Mouse (Mus musculus) ovary, postnatal 14 days (tissue): Measurements from ENCODE around the gene Tm4sf4.

Experiments used
- DNase-seq: peaks from one replicate; pipeline ENCODE4 v3.0.0; 2022; ENCODE audit warnings: low spot score

The Tm4sf4 gene

DNA sequence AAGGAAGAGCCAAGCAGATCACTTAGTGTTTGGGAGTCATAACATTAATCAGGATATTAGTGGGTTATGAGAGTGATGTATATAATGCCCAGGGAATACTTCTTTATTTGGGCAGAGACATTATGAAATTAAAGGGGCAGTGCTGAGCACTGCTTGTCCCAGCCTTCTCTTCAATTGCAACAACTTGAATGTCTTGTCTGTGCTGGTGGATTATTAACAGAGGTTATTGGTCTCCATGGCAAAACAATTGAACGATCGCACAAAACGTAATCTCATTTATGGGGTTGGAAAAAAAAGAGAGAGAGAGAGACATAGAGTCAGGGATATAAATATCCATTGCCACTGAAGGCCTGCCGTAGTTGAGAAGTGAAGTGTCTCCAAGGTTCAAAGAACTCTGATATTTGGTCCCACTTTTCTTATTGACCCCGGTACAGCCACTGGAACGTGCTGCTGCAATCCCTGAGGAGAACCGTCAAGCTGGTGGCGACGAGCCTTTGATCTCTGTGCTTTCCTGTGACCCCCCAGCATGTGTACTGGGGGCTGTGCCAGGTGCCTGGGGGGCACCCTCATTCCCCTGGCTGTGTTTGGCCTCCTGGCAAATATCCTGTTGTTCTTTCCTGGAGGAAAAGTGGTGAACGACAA, at the start of gene Tm4sf4:
Gene Tm4sf4, plus strand, starts transcription at position 226 of the 642 bp plus-strand sequence.
- DNase-seq, result no peak

DNA sequence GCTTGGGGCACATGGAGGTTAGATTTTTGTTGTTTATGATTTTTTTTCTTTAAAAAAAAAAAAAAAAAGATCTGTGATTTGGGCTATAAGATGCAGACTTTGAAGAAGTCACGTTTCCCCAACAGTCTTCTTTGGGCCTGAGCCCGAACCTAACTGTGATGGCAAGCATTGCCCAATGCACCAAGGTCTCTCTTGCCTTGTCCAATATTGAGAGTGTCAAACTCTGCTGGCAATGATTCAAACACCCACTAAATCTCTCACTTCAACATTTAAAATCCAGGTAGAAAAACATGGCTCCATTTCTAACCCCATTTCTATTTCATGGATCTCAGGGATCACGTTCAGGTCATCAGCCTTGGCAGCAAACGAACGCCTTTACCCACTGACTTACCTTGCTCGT, 38.7 kb upstream of the Tm4sf4 start:
- no peak for DNase-seq

- DNase-seq, result no peak
Observed at GRCm38 (mm10) chr3:57386895-57387294, 38.2 kb upstream of the Tm4sf4 start.

DNA sequence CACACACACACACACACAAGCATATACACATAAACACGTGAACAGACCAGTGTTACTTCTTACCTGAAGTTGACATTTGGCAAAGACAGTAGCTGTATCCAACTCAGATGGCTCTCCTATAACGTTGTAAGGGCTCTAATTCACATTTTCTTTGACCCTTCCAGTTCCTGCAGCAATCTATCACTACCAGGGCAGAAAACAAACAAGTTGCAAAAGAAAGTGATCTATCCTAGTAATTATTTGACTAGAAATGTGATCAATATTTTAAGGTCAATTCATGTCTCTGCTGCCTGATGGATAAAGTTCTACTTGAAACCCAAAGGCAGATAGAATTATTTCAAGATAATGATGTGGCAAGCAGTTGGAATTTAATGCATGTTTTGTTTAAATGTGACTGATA, 37.5 kb upstream of the Tm4sf4 start:
- DNase-seq, result no peak

DNA sequence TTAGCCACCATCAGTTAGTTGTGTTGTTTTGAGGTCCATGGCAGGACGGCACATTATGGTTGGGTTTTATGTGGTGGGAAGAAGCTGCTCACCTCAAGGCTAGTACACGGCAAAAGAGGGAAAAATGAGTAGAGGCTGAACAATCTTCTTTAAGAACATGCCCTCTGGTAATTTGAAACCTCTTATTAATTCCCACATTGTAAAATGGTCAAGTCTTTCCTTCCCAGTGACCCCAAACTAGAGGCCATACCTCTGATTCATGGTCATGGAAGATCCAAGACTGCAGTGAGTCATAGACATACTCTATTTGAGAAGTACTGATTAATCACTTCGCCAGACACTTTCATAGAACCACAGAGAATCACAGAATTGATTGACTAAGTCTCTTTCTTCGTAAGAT, 13.6 kb upstream of the Tm4sf4 start:
- no peak for DNase-seq

GRCm38 (mm10) chr3:57420233-57420632, 4.9 kb upstream of the Tm4sf4 start:
- no peak for DNase-seq

- no peak for DNase-seq
Observed at GRCm38 (mm10) chr3:57420660-57421059, 4.5 kb upstream of the Tm4sf4 start.

DNA sequence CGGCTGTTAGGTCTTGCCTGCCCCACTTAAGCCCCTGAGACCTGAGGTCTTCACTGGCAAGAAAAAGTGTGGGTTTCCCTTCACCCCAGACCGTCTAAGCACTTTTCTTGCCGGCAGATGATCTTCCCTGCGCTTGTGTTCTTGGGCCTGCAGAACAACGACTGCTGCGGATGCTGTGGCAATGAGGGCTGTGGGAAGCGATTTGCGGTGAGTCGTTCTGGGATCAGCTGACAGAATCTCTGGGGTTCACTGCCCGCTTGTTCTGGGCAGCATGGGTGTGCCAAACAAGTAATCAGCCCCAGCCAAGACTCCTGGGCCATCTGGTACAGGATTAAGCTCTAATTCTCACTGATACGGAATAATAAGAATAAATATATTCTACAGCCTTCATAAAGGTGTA, 1.2 kb downstream of the Tm4sf4 start:
- DNase-seq, result no peak

DNA sequence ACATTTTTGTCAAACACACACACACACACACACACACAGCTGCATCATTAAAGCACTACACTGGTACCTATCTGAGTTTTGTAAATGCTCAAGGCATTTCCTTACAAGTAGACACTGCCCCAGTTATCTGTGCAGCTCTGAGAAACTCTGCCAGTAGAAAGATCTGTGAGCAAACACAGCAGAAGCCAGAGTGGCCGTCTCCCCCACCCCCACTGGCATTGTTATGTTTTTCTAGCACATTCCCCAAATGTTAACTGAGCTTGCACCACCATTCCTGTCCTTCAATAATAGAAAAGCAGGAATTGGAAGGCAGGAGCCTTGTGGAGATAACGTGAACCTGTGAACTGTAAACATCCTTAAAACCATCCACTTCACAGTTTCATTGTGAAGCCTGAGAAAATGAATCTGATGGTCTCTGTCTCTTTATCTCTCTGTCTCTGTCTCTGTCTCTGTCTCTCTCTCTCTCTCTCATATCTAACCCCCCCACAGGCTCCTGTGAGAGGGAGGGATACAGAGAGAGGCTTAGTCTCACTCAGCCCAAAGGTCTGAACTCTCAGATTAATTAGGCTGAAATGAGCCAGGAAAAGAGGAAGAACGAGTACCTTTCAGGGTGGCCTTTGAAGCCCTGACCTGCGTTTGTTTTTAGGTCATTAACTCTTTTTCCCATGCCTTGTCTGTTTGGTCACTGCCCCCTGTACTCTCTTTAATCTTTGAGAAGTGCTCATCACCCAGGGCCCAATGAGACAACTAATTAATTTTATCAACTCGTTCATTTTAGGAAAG, 3.8 kb downstream of the Tm4sf4 start:
- DNase-seq, result no peak

- DNase-seq, result no peak
Observed at GRCm38 (mm10) chr3:57429486-57429885, 4.4 kb downstream of the Tm4sf4 start.

DNA sequence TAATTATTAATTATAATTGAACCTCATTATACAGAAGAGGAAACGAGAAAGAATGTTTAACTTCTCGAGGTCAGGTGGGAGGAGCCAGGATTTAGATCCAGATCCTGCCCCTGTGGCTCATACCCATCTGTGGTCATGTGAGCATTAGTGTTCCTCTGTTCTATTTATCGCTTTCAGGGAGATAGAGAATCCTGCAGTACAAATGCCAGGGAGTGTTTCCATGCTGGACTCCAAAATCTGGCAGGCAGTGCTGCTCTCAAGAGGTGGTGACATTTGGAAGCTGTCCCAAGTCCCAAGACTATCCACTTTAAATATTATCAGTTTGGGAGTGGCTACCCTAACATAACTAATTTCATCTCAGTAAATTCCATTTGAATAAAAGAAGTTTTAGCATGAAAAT, 6.6 kb downstream of the Tm4sf4 start:
- no peak for DNase-seq

DNA sequence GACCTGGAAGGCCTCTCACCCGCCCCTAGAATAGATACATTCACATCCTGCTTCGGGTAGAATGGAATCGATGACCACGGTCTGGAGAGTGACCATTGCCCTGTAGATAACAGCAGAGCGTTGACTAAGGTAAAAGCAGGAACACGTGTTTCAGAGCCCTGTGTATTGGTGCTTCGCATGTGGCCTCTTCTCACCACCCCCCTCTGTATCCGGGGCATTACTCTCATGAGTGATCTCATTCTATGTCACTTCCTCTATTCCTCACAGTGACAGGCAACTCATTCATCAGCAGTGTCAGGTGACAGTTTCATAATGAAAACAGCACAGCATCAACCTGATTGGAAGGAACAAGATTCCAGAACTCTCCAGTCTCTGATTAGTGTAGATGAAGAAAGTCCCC, 10.2 kb downstream of the Tm4sf4 start:
- DNase-seq, result no peak

DNA sequence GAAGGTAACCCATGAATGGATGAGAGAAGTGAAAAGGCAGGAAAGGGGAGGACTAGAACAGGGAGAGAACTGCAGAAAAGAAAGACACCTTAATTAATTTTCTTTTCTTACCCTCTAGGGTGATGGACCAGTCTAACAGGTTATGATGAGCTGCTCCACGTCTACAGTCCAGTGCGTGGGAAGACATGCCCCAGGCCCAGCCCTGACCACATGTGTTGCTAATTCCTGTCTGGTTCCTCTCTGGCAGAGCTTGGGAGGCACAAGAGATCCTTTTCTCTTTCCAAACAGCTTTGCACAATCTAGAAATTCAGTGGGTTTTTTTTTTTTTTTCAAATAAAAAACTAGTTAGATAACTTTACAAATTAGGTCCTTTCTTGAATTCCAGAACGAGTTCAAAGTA, 15.8 kb downstream of the Tm4sf4 start:
- no peak for DNase-seq

- peak; percentile 32 for DNase-seq
Observed at GRCm38 (mm10) chr3:57445706-57446105, 20.6 kb downstream of the Tm4sf4 start.

DNA sequence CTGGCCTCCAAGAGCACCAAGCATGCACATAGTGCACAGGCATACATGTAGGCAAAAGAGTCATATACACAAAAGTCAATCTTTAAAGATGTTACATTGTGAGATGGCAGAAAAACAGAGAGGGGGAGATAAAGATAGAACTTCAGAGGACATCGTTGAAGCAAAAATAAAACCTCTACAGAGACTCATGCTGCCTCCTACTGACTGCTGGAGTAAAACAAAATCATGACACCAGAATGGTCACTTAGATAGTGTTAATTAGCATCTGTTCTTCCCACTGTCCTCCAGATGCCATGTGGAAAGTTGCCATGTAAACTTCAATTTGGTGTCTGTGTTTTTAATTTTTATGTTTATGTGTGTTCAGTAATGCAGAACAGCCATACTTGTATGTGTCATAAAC, 22.8 kb downstream of the Tm4sf4 start:
- DNase-seq, result no peak

GRCm38 (mm10) chr3:57448445-57448844, 23.3 kb downstream of the Tm4sf4 start:
- peak; percentile 68 for DNase-seq

DNA sequence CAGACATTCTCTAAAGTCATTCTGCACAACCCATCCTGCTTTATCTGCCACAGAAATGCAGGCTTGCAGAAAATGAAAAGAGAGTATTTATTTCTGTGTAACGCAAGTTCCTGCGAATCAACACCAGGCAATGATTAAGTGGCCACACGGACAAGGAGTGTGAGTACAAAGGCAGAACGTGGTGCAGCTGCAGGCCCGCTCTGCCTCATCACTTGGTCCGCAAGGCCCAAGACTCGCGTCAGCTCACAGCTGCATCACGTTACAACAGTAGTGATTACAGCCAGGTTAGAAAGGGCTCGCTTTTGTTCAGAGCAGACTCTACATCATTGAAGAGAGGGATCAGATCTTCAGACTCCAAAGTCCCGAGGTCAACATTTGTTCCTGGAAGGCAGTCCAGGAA, 33.5 kb downstream of the Tm4sf4 start:
- no peak for DNase-seq

DNA sequence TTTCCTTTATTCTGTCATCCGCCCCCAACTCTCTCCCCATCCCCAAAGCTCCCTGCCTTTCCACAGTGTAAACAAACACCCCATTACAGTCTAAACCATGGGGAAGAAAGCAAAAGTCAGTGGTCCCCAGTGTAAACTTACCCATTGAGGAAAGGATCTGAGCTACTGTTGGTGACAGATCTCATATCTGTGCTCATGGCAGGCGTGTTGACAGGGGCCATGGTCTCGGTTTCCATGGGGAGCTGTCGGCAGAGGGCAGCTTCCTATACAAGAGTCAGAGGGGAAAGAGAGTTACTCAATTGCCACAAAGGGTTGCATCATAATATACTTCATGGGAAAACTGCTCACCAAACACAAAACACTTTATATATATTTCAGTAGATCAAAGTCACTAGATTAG, 38.2 kb downstream of the Tm4sf4 start:
- DNase-seq, result no peak

DNA sequence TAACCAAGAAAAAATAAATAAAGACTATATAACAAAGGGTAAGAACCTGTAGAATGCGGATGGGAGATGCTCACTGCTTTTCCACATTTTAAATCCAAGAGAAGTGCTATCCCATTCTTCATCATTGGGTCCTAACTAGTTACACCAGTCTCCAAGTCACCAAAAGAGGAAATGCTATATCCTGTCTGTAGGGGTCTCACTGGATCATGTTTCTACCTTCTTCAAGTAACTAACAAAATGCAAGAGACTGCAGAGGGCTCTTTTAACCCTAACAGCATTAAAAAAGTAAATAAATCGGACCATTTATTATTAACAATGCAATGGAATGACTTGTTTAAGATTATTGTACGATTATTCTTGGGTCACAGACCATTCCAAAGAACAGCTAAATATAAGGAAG, 41.2 kb downstream of the Tm4sf4 start:
- no peak for DNase-seq

- DNase-seq, result no peak
Observed at GRCm38 (mm10) chr3:57469325-57469724, 44.2 kb downstream of the Tm4sf4 start.

DNA sequence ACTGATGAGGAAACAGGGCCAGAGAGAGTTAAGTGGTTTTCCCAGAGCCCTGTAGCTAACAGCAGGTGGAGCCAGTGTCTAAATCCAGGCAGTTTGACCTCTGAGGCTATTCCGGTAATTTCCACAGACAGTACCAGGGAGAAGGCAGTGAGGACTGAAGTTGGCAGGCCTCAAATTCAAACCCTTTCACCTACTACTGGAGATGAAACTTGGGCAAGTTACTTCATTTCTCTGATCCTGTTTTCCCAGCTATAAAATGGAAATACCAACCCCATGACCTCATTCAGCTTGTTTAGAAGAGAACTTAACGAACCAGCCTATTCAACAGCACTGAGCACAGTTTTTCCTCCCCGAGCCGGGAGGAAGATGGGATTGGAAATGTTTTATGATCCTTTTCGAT, 45.2 kb downstream of the Tm4sf4 start:
- peak; percentile 36 for DNase-seq

GRCm38 (mm10) chr3:57470981-57471601, 46.0 kb downstream of the Tm4sf4 start:
- DNase-seq, result peak; percentile 41

DNA sequence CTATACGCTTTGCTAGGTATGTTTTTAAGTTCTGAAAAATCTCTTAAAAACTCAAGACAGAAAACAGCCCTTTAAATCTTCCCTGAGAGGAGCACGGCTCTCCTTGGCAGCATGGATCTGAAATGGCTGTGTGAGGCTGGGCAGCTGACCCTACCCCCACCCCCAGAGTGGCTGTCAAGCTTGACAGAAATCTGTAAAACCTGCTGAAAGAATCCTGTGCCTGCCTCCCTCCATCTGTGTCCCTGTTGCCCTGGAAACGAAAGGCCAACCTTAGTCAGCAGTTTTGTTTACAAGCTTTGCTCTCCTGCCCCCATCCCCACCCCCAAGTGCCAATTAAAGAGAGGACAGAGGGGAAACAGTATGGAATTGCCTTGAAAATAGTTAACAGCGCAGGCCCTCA, 47.3 kb downstream of the Tm4sf4 start:
- no peak for DNase-seq
